23 mouse cellular contexts compared by ENCODE assay signal in genomic region chr7:34955295-34955694, GRCm38 (mm10). TPM values are rescaled to one million over a fixed set of nuclear protein-coding genes. Genes with fewer than 3 reads are reported as not detected.
DNase-seq lines count a peak whose midpoint lies in the region; ATAC-seq and TF ChIP-seq lines count a peak whose summit lies in the region.
"Had no signal": no experiment of that assay in that cellular context is flagged by ENCODE, and none has a peak within 500 bp of the region (broad histone marks: within the 10 kb centered on the region; RNA-seq: fewer than 3 reads in every experiment).

No protein-coding gene starts in this region.

- no peak overlapping the region for H3K9ac ChIP-seq in hindbrain, embryonic 13.5 days
- no peak overlapping the region for H3K9ac ChIP-seq in hindbrain, embryonic 12.5 days
- H3K9ac ChIP-seq: forebrain, embryonic 12.5 days; hindbrain, embryonic 14.5 days; stomach, embryonic 15.5 days had no signal

- peaks cover 20% of the 10 kb centered on the region for H3K4me1 ChIP-seq in hindbrain, embryonic 13.5 days (replicated peaks)
- peaks cover 3% of the 10 kb centered on the region; the same call in 1 of the 2 replicates for H3K4me1 ChIP-seq in hindbrain, embryonic 12.5 days
- no peaks in the 10 kb centered on the region for H3K4me1 ChIP-seq in testis, adult 2 months (ENCODE audit: control insufficient read depth, insufficient read depth, low read length)
- H3K4me1 ChIP-seq in cerebellum, adult 2 months (ENCODE audit: control insufficient read depth, insufficient read depth, low read length): no peaks in the 10 kb centered on the region
- H3K4me1 ChIP-seq: stomach, embryonic 15.5 days had no signal

- no peak overlapping the region for H3K4me3 ChIP-seq in hindbrain, embryonic 13.5 days
- no peak overlapping the region for H3K4me3 ChIP-seq in hindbrain, embryonic 12.5 days
- peak overlapping the region; percentile 20; the same call in 1 of the 2 replicates for H3K4me3 ChIP-seq in testis, adult 2 months (ENCODE audit: control insufficient read depth, low read depth, low read length)
- H3K4me3 ChIP-seq in cerebellum, adult 2 months (replicated peaks; ENCODE audit: insufficient read depth, low read depth, low read length): no peak overlapping the region
- H3K4me3 ChIP-seq: forebrain, embryonic 12.5 days; left cerebral cortex, adult 2 months; stomach, embryonic 15.5 days had no signal

- no peak for ATAC-seq in hindbrain, embryonic 13.5 days (ENCODE audit: low FRiP score)
- no peak for ATAC-seq in hindbrain, embryonic 12.5 days (ENCODE audit: low FRiP score)
- ATAC-seq: CD4-positive, CD25-positive, alpha-beta regulatory T cell, adult 4 months had no signal

- no peaks in the 10 kb centered on the region for H3K27me3 ChIP-seq in hindbrain, embryonic 13.5 days
- H3K27me3 ChIP-seq in hindbrain, embryonic 12.5 days: no peaks in the 10 kb centered on the region
- H3K27me3 ChIP-seq in testis, adult 2 months (ENCODE audit: control insufficient read depth, insufficient read depth, low read length): no peaks in the 10 kb centered on the region
- no peaks in the 10 kb centered on the region for H3K27me3 ChIP-seq in cerebellum, adult 2 months (ENCODE audit: control insufficient read depth, insufficient read depth, low read length)
- H3K27me3 ChIP-seq: forebrain, embryonic 12.5 days; stomach, embryonic 15.5 days had no signal

- H3K9me3 ChIP-seq in hindbrain, embryonic 13.5 days: no peaks in the 10 kb centered on the region
- no peaks in the 10 kb centered on the region for H3K9me3 ChIP-seq in hindbrain, embryonic 12.5 days (replicated peaks)
- H3K9me3 ChIP-seq: forebrain, embryonic 12.5 days; stomach, embryonic 15.5 days had no signal

- peak overlapping the region; percentile 1; the same call in 1 of the 2 replicates for H3K27ac ChIP-seq in hindbrain, embryonic 13.5 days
- no peak overlapping the region for H3K27ac ChIP-seq in hindbrain, embryonic 12.5 days
- no peak overlapping the region for H3K27ac ChIP-seq in testis, adult 2 months (ENCODE audit: control insufficient read depth, insufficient read depth, low read depth, low read length)
- H3K27ac ChIP-seq in cerebellum, adult 2 months (ENCODE audit: insufficient read depth, low read length): no peak overlapping the region
- H3K27ac ChIP-seq: forebrain, embryonic 12.5 days; hindbrain, embryonic 14.5 days; left cerebral cortex, adult 2 months; stomach, embryonic 15.5 days had no signal

- H3K4me2 ChIP-seq in hindbrain, embryonic 13.5 days: no peak overlapping the region
- H3K4me2 ChIP-seq in hindbrain, embryonic 12.5 days (replicated peaks): no peak overlapping the region
- H3K4me2 ChIP-seq: forebrain, embryonic 12.5 days; heart, embryonic 11.5 days; hindbrain, embryonic 14.5 days; liver, embryonic 11.5 days; stomach, embryonic 15.5 days had no signal

- peaks cover 3% of the 10 kb centered on the region; the same call in 1 of the 2 replicates for H3K36me3 ChIP-seq in hindbrain, embryonic 13.5 days
- no peaks in the 10 kb centered on the region for H3K36me3 ChIP-seq in hindbrain, embryonic 12.5 days
- no peaks in the 10 kb centered on the region for H3K36me3 ChIP-seq in testis, adult 2 months (ENCODE audit: control insufficient read depth, insufficient read depth, low read length)
- H3K36me3 ChIP-seq: forebrain, embryonic 12.5 days had no signal

- peak; percentile 63 for DNase-seq in adrenal gland, adult 2 months
- no peak for DNase-seq in adrenal gland, adult 8-10 months
- DNase-seq in testis, postnatal 14 days (ENCODE audit: low spot score): no peak
- no peak for DNase-seq in kidney, postnatal 25 days
- no peak for DNase-seq in cerebellum, adult 2 months
- DNase-seq: cerebellum, adult 11 months; kidney, adult 9 months; kidney, postnatal 4 days; layer of hippocampus, adult 9-11 months; left cerebral cortex, postnatal 4 days; lung, adult 18-20 months; lung, postnatal 36 days; retina, postnatal 1 day had no signal

- WGBS in hindbrain, embryonic 13.5 days: 71% methylated on average over 3 of the region's 3 CpGs
- WGBS in hindbrain, embryonic 12.5 days: 77% methylated on average over 3 of the region's 3 CpGs
- 44% methylated on average over 3 of the region's 3 CpGs for WGBS in cerebellum, adult 2 months

- no peak for TF ChIP-seq CTCF in testis, adult 2 months (IDR thresholded peaks at IDR 0.05; ENCODE audit: control insufficient read depth, insufficient read depth, insufficient replicate concordance, low read depth, low read length)
- TF ChIP-seq CTCF in cerebellum, adult 2 months (IDR thresholded peaks at IDR 0.05; ENCODE audit: borderline replicate concordance, insufficient read depth, low read depth, low read length): no peak

- TF ChIP-seq POLR2A in testis, adult 2 months (IDR thresholded peaks at IDR 0.05; ENCODE audit: control insufficient read depth, low read depth, low read length): no peak
- no peak for TF ChIP-seq POLR2A in cerebellum, adult 2 months (IDR thresholded peaks at IDR 0.05; ENCODE audit: borderline replicate concordance, insufficient read depth, low read length)

RNA-seq across cellular contexts. Expression of gene Pepd, which starts 43.1 kb away (rescaled TPM):
- 100 to 1,000 TPM; 112 to 141 TPM for total RNA-seq in adrenal gland, adult 2 months (2021)
- 86.4 and 144 TPM in 2 replicates for polyA plus RNA-seq in adrenal gland, adult 2 months (2012; rRNA removed)
- 100 to 1,000 TPM in 2 of 4 experiments, 10 to 100 TPM in 2; 76.5 to 139 (median 99.3) TPM for total RNA-seq in adrenal gland, adult 8-10 months (2022)
- 52.4 and 54.6 TPM in 2 replicates for polyA plus RNA-seq in hindbrain, embryonic 13.5 days (2015; fragmentation: Nextera tagmentation; extraction: Ambion mirVana)
- polyA plus RNA-seq in hindbrain, embryonic 12.5 days (2016; fragmentation: Nextera tagmentation; extraction: Ambion mirVana): 55.6 and 56.0 TPM in 2 replicates
- 15.4 and 16.0 TPM in 2 replicates for polyA plus RNA-seq in testis, adult 2 months (2012; rRNA removed)
- polyA plus RNA-seq in cerebellum, adult 2 months (2012; rRNA removed): 55.1 and 58.7 TPM in 2 replicates
